Mouse (Mus musculus) liver, embryonic 14.5 days (tissue): ENCODE measurements around the gene Tnfrsf13c.

Experiments
- CTCF ChIP-seq: IDR thresholded peaks from 2 replicates; pipeline ENCODE4 v1.5.1; 2016; ENCODE audit warnings: antibody characterized with exemption, low read depth, control low read depth
- EP300 ChIP-seq: IDR thresholded peaks from 2 replicates; pipeline ENCODE4 v1.6.1; 2016; ENCODE audit warnings: antibody characterized with exemption, low read depth

GRCm38 (mm10) chr15:82211911-82212751 is 12.0 kb downstream of the Tnfrsf13c start:
- no peak for TF ChIP-seq CTCF
- no peak for TF ChIP-seq EP300
